Mouse (Mus musculus): ENCODE measurements around the gene Dnajb2. TPM values are rescaled to one million over a fixed set of nuclear protein-coding genes. Genes with fewer than 3 reads are reported as not detected.

Gene Dnajb2
- total and polyA plus RNA-seq, 3 experiments: 12.9 to 18.9 TPM; not detected in 1

DNA sequence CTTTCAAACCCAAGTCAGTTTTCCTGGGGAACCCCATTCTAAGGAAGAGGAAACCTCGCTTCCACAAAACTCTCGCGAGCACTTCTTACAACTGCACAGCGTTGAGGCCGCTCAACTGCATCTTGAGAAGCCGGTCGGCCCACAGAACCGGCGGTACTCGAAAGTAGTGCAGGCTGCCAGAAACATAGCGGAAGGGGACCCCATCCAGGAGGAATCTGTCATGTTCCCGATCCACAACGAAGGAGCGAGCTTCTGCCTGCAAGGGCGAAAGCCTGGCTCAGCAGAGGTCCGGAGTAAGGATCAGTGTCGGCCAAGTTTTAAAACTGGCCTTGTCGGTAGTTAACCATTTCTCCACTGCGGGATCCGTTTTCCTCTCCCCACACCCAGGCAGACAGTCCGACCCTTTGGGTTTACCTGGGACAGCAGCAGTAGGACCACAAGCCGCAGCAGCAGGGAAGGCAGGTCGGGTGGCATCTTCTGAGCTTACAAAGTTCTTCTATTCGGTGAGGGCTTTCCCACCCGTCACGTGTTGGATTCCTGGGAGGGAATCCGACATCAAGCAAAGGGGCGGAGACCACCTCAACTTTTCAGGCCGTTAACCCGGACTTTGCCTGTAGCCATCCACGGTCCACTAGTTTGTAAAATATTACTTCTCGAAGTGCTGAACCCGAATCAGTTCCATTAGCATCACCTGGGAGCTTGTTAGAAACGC, 27.1 kb upstream of the Dnajb2 start (continued):
- TF ChIP-seq MXI1 (IDR thresholded peaks at IDR 0.05; ENCODE audit: low read depth, low read length) (peak; percentile 80), POLR2AphosphoS5 (IDR thresholded peaks at IDR 0.05; ENCODE audit: borderline replicate concordance, low read depth, low read length) (no peak), MAFK (IDR thresholded peaks at IDR 0.05; ENCODE audit: borderline replicate concordance, low read depth, low read length) (no peak)

DNA sequence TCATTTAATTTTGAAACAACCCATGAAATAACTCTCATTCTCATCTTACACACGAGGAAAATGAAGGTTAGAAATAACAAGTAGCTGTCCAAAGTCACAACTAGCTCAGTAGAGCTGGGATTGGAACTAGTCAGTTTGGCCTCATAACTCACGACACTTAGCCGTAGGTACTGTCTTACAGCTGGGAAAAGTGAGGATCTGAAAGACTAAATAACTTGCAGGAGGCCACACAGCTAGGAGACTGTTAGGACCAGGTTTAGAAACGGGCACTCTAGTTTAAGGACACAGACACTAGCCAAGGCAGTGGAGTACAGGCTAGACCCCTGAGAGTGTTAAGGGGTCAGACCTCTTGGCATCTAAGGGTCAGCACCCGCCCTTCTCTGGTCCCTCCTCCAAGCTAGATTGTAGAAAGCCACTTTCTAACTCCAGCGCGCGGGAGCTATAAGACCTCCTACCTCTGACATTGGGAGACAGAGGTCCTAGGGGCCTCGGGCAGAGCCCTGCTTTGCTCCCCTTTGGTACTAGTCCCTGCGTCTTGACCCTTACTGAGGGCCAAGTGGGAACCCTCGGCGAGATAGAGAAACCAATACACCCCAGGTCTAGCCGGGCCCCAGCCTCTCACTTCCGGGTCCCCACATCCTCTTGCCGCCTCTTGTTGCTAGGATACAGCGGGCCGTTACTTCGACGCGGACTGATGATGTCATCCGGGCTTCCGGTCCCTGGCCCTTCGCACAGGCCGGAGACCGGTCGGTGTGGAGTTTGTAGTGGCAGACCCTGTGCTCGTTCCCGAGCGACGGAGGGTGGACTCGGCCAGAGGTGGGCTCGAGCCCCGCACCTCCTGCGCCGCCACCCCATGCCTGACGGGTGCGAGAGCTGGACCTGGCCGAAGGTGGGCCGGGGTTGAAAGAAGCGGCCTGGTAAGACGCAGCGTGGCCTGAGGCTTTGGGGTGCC, 25.8 kb upstream of the Dnajb2 start, which contains the start of the genes Glb1l and Stk16:
Glb1l (minus strand) TSS at position 678 of the 952 bp plus-strand sequence.
Stk16 (plus strand) TSS at position 703 of the 952 bp plus-strand sequence.
- Histone ChIP-seq H3K9me3 (replicated peaks; ENCODE audit: insufficient read depth, low read length) (no peaks in the 10 kb centered on the region), H3K36me3 (ENCODE audit: control insufficient read depth in 1 of 2, insufficient read depth in 2 of 2, low read length in 2 of 2) (peaks cover 9 to 46% of the 10 kb centered on the region in 2 experiments; a peak in 3 of 4 replicates), H3K4me3 (ENCODE audit: control insufficient read depth in 1 of 2, insufficient read depth in 1 of 2, low read depth in 2 of 2, low read length in 2 of 2) (peak within 1 kb of the TSS; percentile 50 to 89), H3K4me1 (ENCODE audit: control insufficient read depth in 1 of 2, insufficient read depth in 2 of 2, low read length in 2 of 2) (peaks cover 2 to 43% of the 10 kb centered on the region in 2 experiments; a peak in 3 of 4 replicates), H3K27me3 (ENCODE audit: control insufficient read depth in 1 of 2, insufficient read depth in 2 of 2, low read length in 2 of 2) (no peaks in the 10 kb centered on the region), H3K79me2 (ENCODE audit: control insufficient read depth, insufficient read depth, low read length, poor library complexity) (peaks cover 52% of the 10 kb centered on the region), H3K9ac (ENCODE audit: control insufficient read depth, low read depth, low read length, poor library complexity, severe bottlenecking) (peak within 1 kb of the TSS; percentile 96), H3K27ac (ENCODE audit: control insufficient read depth, low read depth, low read length) (peak within 1 kb of the TSS; percentile 84)
- DNase-seq (ENCODE audit: low read depth, low spot score): peak; percentile 97
- no peak for TF ChIP-seq CHD2 (IDR thresholded peaks at IDR 0.05; ENCODE audit: low read length)
- peak; percentile 78 for TF ChIP-seq NELFE (IDR thresholded peaks at IDR 0.05; ENCODE audit: low read depth, low read length)
- TF ChIP-seq MAFK (IDR thresholded peaks at IDR 0.05; ENCODE audit: borderline replicate concordance, low read depth, low read length): no peak
- no peak for TF ChIP-seq TBP (IDR thresholded peaks at IDR 0.05; ENCODE audit: low read depth, low read length)
- TF ChIP-seq ZKSCAN1 (IDR thresholded peaks at IDR 0.05; ENCODE audit: low read depth, low read length): no peak
- peak; percentile 64; the same call in 1 of the 2 replicates for TF ChIP-seq MAZ (IDR thresholded peaks at IDR 0.05; ENCODE audit: low read depth, low read length)
- no peak for TF ChIP-seq USF1 (IDR thresholded peaks at IDR 0.05; ENCODE audit: low read depth, low read length)
- TF ChIP-seq CTCF (IDR thresholded peaks at IDR 0.05 in 2 of 3, conservative IDR thresholded peaks at IDR 0.05 in 1 of 3; ENCODE audit: control insufficient read depth in 1 of 3, insufficient read depth in 1 of 3, low read depth in 2 of 3, low read length in 3 of 3, poor library complexity in 1 of 3, severe bottlenecking in 1 of 3): no peak
- peak; percentile 99 for TF ChIP-seq SIN3A (IDR thresholded peaks at IDR 0.05; ENCODE audit: low read length)
- peak; percentile 95 for TF ChIP-seq HCFC1 (IDR thresholded peaks at IDR 0.05; ENCODE audit: low read depth, low read length)
- TF ChIP-seq E2F4 (IDR thresholded peaks at IDR 0.05; ENCODE audit: borderline replicate concordance, low read depth, low read length): no peak
- TF ChIP-seq NRF1 (IDR thresholded peaks at IDR 0.05; ENCODE audit: insufficient read depth, low read depth, low read length, poor library complexity, severe bottlenecking): no peak
- no peak for TF ChIP-seq ZNF384 (IDR thresholded peaks at IDR 0.05; ENCODE audit: low read depth, low read length)
- TF ChIP-seq TAL1 (IDR thresholded peaks at IDR 0.05; ENCODE audit: low read length): no peak
- peak; percentile 60; the same call in 1 of the 2 replicates for TF ChIP-seq KAT2A (conservative IDR thresholded peaks at IDR 0.05; ENCODE audit: low read depth, low read length)
- TF ChIP-seq BHLHE40 (IDR thresholded peaks at IDR 0.05; ENCODE audit: borderline replicate concordance, low read depth, low read length): no peak
- TF ChIP-seq RAD21 (IDR thresholded peaks at IDR 0.05; ENCODE audit: low read depth, low read length): no peak
- no peak for TF ChIP-seq GATA1 (IDR thresholded peaks at IDR 0.05; ENCODE audit: low read depth, low read length)
- TF ChIP-seq POLR2AphosphoS2 (IDR thresholded peaks at IDR 0.05; ENCODE audit: low read length): peak; percentile 47; the same call in 1 of the 2 replicates
- peak; percentile 92 for TF ChIP-seq MXI1 (IDR thresholded peaks at IDR 0.05; ENCODE audit: low read depth, low read length)
- TF ChIP-seq MYC (IDR thresholded peaks at IDR 0.05; ENCODE audit: low read depth, low read length): peak; percentile 39; the same call in 1 of the 2 replicates
- no peak for TF ChIP-seq GABPA (IDR thresholded peaks at IDR 0.05; ENCODE audit: low read depth, low read length)
- TF ChIP-seq ZC3H11A (IDR thresholded peaks at IDR 0.05; ENCODE audit: low read depth, low read length): no peak
- no peak for TF ChIP-seq CHD1 (IDR thresholded peaks at IDR 0.05; ENCODE audit: low read depth, low read length)
- no peak for TF ChIP-seq RCOR1 (IDR thresholded peaks at IDR 0.05; ENCODE audit: low read depth, low read length)
- peak; percentile 99 for TF ChIP-seq ELF1 (IDR thresholded peaks at IDR 0.05; ENCODE audit: low read depth, low read length)
- peak; percentile 57; the same call in 1 of the 2 replicates for TF ChIP-seq TCF12 (IDR thresholded peaks at IDR 0.05; ENCODE audit: low read depth, low read length)
- no peak for TF ChIP-seq POLR2AphosphoS5 (IDR thresholded peaks at IDR 0.05; ENCODE audit: borderline replicate concordance, low read depth, low read length)
- TF ChIP-seq JUND (IDR thresholded peaks at IDR 0.05; ENCODE audit: low read depth, low read length): no peak
- no peak for TF ChIP-seq MAX (IDR thresholded peaks at IDR 0.05; ENCODE audit: low read length)
- TF ChIP-seq USF2 (IDR thresholded peaks at IDR 0.05; ENCODE audit: borderline replicate concordance in 1 of 2, insufficient read depth in 1 of 2, low read depth in 1 of 2, low read length in 2 of 2): no peak
